Mouse (Mus musculus) thymus, postnatal 0 days (tissue): ENCODE results near the gene Zfp511. TPM values are rescaled to one million over a fixed set of nuclear protein-coding genes. Genes with fewer than 3 reads are reported as not detected.

Experiments
- microRNA-seq: library from miRNA; unstranded; fragments of <30 nt; microRNA quantifications from one replicate; pipeline ENCODE4, GENCODE M21; 2016; ENCODE audit warnings: borderline number of aligned reads
- polyA plus RNA-seq: library from polyadenylated mRNA; unstranded; fragments of >200 nt; fragmentation: Nextera tagmentation; extraction: Ambion mirVana; gene quantifications from 2 replicates; pipeline ENCODE4 v1.2.1, GENCODE M21; 2015

Zfp511 gene
- polyA plus RNA-seq, 1 experiment from 2014 or later: 38.9 TPM

Small RNA genes lying within 50 kb of the gene (microRNA-seq; reads per million reads assigned to microRNA genes)
- gene Mir7062: 2.9 reads per million

Other genes with a start within 250 kb of the Zfp511 start
- not detected in 2 replicates for gene Adgra1, start 202.2 kb upstream of the Zfp511 start, polyA plus RNA-seq
- gene Kndc1, start 141.7 kb upstream of the Zfp511 start, polyA plus RNA-seq: 0.90 and 1.0 TPM in 2 replicates
- gene Utf1, start 92.6 kb upstream of the Zfp511 start, polyA plus RNA-seq: 8.7 and 8.9 TPM in 2 replicates
- 0.71 and 0.90 TPM in 2 replicates for gene 6430531B16Rik, start 57.6 kb upstream of the Zfp511 start, polyA plus RNA-seq
- 5.3 and 6.7 TPM in 2 replicates for gene Adam8, start 43.8 kb upstream of the Zfp511 start, polyA plus RNA-seq
- 42.2 TPM in 2 replicates for gene Tubgcp2, start 278 bp downstream of the Zfp511 start, polyA plus RNA-seq
- 0.21 and 0.25 TPM in 2 replicates for gene Msx3, start 12.7 kb downstream of the Zfp511 start, polyA plus RNA-seq
- gene Caly, start 46.2 kb downstream of the Zfp511 start, polyA plus RNA-seq: 0.44 and 0.52 TPM in 2 replicates
- gene Prap1, start 57.0 kb downstream of the Zfp511 start, polyA plus RNA-seq: 1.5 and 2.3 TPM in 2 replicates
- gene Fuom, start 66.0 kb downstream of the Zfp511 start, polyA plus RNA-seq: 27.8 and 28.6 TPM in 2 replicates
- 26.8 and 28.8 TPM in 2 replicates for gene Paox, start 79.4 kb downstream of the Zfp511 start, polyA plus RNA-seq
- gene Echs1, start 80.1 kb downstream of the Zfp511 start, polyA plus RNA-seq: 95.0 and 102 TPM in 2 replicates
- 32.1 and 33.1 TPM in 2 replicates for gene Mtg1, start 101.2 kb downstream of the Zfp511 start, polyA plus RNA-seq
- 0.06 and 0.07 TPM in 2 replicates for gene Sprn, start 118.5 kb downstream of the Zfp511 start, polyA plus RNA-seq
- gene Olfr522, start 128.4 kb downstream of the Zfp511 start, polyA plus RNA-seq: not detected in 2 replicates
- 0.08 TPM in 2 replicates for gene Olfr523, start 136.8 kb downstream of the Zfp511 start, polyA plus RNA-seq
- 1.1 and 1.3 TPM in 2 replicates for gene Olfr524, start 169.6 kb downstream of the Zfp511 start, polyA plus RNA-seq
- gene Cd163l1, start 181.9 kb downstream of the Zfp511 start, polyA plus RNA-seq: 40.2 and 40.6 TPM in 2 replicates
- gene 5830411N06Rik, start 210.9 kb downstream of the Zfp511 start, polyA plus RNA-seq: 26.5 and 34.2 TPM in 2 replicates